Mouse (Mus musculus) G1E (cell line): ENCODE results near the gene Unc45a.

Source experiments
- CTCF ChIP-seq: IDR thresholded peaks from 2 replicates; pipeline ENCODE4 v1.5.1; 2012; ENCODE audit warnings: low read depth, low read length, inconsistent platforms, mixed read lengths
- GATA1 ChIP-seq: IDR thresholded peaks from 2 replicates; pipeline ENCODE4 v1.6.1; 2012; ENCODE audit warnings: borderline replicate concordance, low read length, inconsistent platforms, mixed read lengths

GRCm38 (mm10) chr7:80323336-80323735 lies 17.5 kb downstream of the Unc45a start:
- TF ChIP-seq CTCF (no peak), GATA1 (no peak)
